Mouse (Mus musculus) liver, postnatal 0 days (tissue): ENCODE results near the gene Megf9. TPM values are rescaled to one million over a fixed set of nuclear protein-coding genes. Genes with fewer than 3 reads are reported as not detected.
A peak's percentile ranks its signal among the peaks of the same experiment; 100 is the strongest.

Experiments used
- ATAC-seq: fragments of 200-750 bp; cut with Nextera tagmentation; 2 replicates; pipeline ENCODE4 v1.8.0; 2017; ENCODE audit warnings: mild to moderate bottlenecking, moderate library complexity
- DNase-seq: peaks from one replicate; pipeline ENCODE4 v3.0.0-alpha.2; 2016
- H3K27ac ChIP-seq: fragments of 300-500 bp; sonication (generic); 2 replicates; pipeline ENCODE4 v1.5.1; 2014; ENCODE audit warnings: antibody characterized with exemption, moderate library complexity, mild to moderate bottlenecking, low read depth
- H3K27me3 ChIP-seq: fragments of 300-500 bp; sonication (generic); 2 replicates; pipeline ENCODE4 v1.6.1; 2014; ENCODE audit warnings: low read length, control low read depth, mixed read lengths; ENCODE audit not compliant: insufficient read depth
- H3K36me3 ChIP-seq: fragments of 300-500 bp; sonication (generic); replicated peaks from 2 replicates; pipeline ENCODE4 v1.6.1; 2014; ENCODE audit warnings: mild to moderate bottlenecking, control low read depth, low read length, moderate library complexity, mixed read lengths; ENCODE audit not compliant: insufficient read depth
- H3K4me1 ChIP-seq: fragments of 300-500 bp; sonication (generic); 2 replicates; pipeline ENCODE4 v1.6.1; 2014; ENCODE audit warnings: antibody characterized with exemption, mild to moderate bottlenecking, control low read depth; ENCODE audit not compliant: insufficient read depth
- H3K4me2 ChIP-seq: fragments of 300-500 bp; sonication (generic); 2 replicates; pipeline ENCODE4 v1.6.1; 2014; ENCODE audit warnings: low read depth, mild to moderate bottlenecking, low read length, moderate library complexity, mixed read lengths
- H3K4me3 ChIP-seq: fragments of 300-500 bp; sonication (generic); 2 replicates; pipeline ENCODE4 v1.5.1; 2014; ENCODE audit warnings: low read depth, low read length
- H3K9ac ChIP-seq: fragments of 300-500 bp; sonication (generic); replicated peaks from 2 replicates; pipeline ENCODE4 v1.6.1; 2014; ENCODE audit warnings: mild to moderate bottlenecking, moderate library complexity
- H3K9me3 ChIP-seq: fragments of 300-500 bp; sonication (generic); 2 replicates; pipeline ENCODE4 v1.6.1; 2016; ENCODE audit warnings: mild to moderate bottlenecking, control low read depth, low read length, mixed read lengths
- CTCF ChIP-seq: sonication (generic); IDR thresholded peaks from 2 replicates; pipeline ENCODE4 v1.5.1; 2016; ENCODE audit warnings: antibody characterized with exemption, low read depth
- EP300 ChIP-seq: IDR thresholded peaks from 2 replicates; pipeline ENCODE4 v1.6.1; 2016; ENCODE audit warnings: antibody characterized with exemption, low read depth, mild to moderate bottlenecking
- WGBS: fragments of 180-500 bp; shearing (Covaris S2); extraction: QIAGEN DNeasy Blood & Tissue Kit; methylation state at CpG from one replicate; pipeline ENCODE4 v1.1.7; 2014; ENCODE audit not compliant: insufficient replicate concordance; 5-methylcytosine and 5-hydroxymethylcytosine counted together
- polyA plus RNA-seq: library from polyadenylated mRNA; unstranded; fragments of >200 nt; fragmentation: Nextera tagmentation; extraction: Ambion mirVana; gene quantifications from 2 replicates; pipeline ENCODE4 v1.2.1, GENCODE M21; 2015

Megf9 gene
- polyA plus RNA-seq, 1 experiment from 2014 or later = 9.4 TPM

- ATAC-seq = no peak
- Histone ChIP-seq H3K36me3 (no peaks in the 10 kb centered on the region), H3K9ac (peak overlapping the region; percentile 88), H3K27ac (peak overlapping the region; percentile 93), H3K4me3 (peak overlapping the region; percentile 85), H3K27me3 (no peaks in the 10 kb centered on the region), H3K4me1 (peaks cover 21% of the 10 kb centered on the region), H3K9me3 (no peaks in the 10 kb centered on the region), H3K4me2 (peak overlapping the region; percentile 95)
- 61% methylated on average over 3 of the region's 3 CpGs for WGBS
- no peak for TF ChIP-seq EP300
- no peak for TF ChIP-seq CTCF
- DNase-seq = no peak
These were observed 1.6 kb downstream of the Megf9 start for GRCm38 (mm10) chr4:70533056-70533805.

- peak overlapping the region; percentile 91 for H3K27ac ChIP-seq
- H3K4me2 ChIP-seq = peak overlapping the region; percentile 57
- 60% methylated on average over 1 of the region's 1 CpGs for WGBS
- TF ChIP-seq CTCF = no peak
- TF ChIP-seq EP300 = peak; percentile 36; the same call in 1 of the 2 replicates
- no peaks in the 10 kb centered on the region for H3K27me3 ChIP-seq
- H3K4me3 ChIP-seq = 0 out of 2 replicates have a peak overlapping the region, but pooled peaks have one; percentile 9
- H3K4me1 ChIP-seq = peaks cover 17% of the 10 kb centered on the region
- peak overlapping the region; percentile 50 for H3K9ac ChIP-seq
- no peaks in the 10 kb centered on the region for H3K36me3 ChIP-seq
- no peak for DNase-seq
- ATAC-seq = peak; percentile 43
- no peaks in the 10 kb centered on the region for H3K9me3 ChIP-seq
These were observed 3.8 kb downstream of the Megf9 start for GRCm38 (mm10) chr4:70531021-70531420.

GRCm38 (mm10) chr4:70528622-70529021 is 6.2 kb downstream of the Megf9 start:
- Histone ChIP-seq H3K27ac (no peak overlapping the region), H3K36me3 (no peaks in the 10 kb centered on the region), H3K4me1 (peaks cover 6% of the 10 kb centered on the region; the same call in 1 of the 2 replicates), H3K4me3 (no peak overlapping the region), H3K4me2 (0 out of 2 replicates have a peak overlapping the region, but pooled peaks have one; percentile 35), H3K9me3 (no peaks in the 10 kb centered on the region), H3K9ac (no peak overlapping the region), H3K27me3 (no peaks in the 10 kb centered on the region)
- DNase-seq (no peak), ATAC-seq (no peak)
- TF ChIP-seq CTCF (no peak), EP300 (no peak)
- 58% methylated on average over 3 of the region's 3 CpGs for WGBS

- Histone ChIP-seq H3K4me2 (no peak overlapping the region), H3K9ac (no peak overlapping the region), H3K4me1 (0 out of 2 replicates have a peak, but pooled peaks cover 2% of the 10 kb centered on the region), H3K9me3 (no peaks in the 10 kb centered on the region), H3K4me3 (no peak overlapping the region), H3K27ac (no peak overlapping the region), H3K27me3 (no peaks in the 10 kb centered on the region), H3K36me3 (no peaks in the 10 kb centered on the region)
- WGBS = 47% methylated on average over 2 of the region's 2 CpGs
- ATAC-seq = no peak
- no peak for TF ChIP-seq CTCF
- no peak for DNase-seq
These were observed 11.4 kb downstream of the Megf9 start for GRCm38 (mm10) chr4:70523346-70523745.

- Histone ChIP-seq H3K4me3 (no peak overlapping the region), H3K9me3 (no peaks in the 10 kb centered on the region), H3K27ac (no peak overlapping the region), H3K36me3 (no peaks in the 10 kb centered on the region), H3K4me2 (no peak overlapping the region), H3K27me3 (no peaks in the 10 kb centered on the region), H3K9ac (no peak overlapping the region), H3K4me1 (0 out of 2 replicates have a peak, but pooled peaks cover 2% of the 10 kb centered on the region)
- ATAC-seq (no peak), DNase-seq (no peak)
- 91% methylated on average over 1 of the region's 1 CpGs for WGBS
- TF ChIP-seq CTCF (no peak), EP300 (no peak)
These were observed 13.1 kb downstream of the Megf9 start for GRCm38 (mm10) chr4:70521506-70522292.

GRCm38 (mm10) chr4:70517646-70518045 is 17.1 kb downstream of the Megf9 start:
- Histone ChIP-seq H3K4me1 (peaks cover 5% of the 10 kb centered on the region; the same call in 1 of the 2 replicates), H3K27me3 (no peaks in the 10 kb centered on the region), H3K4me3 (no peak overlapping the region), H3K9ac (no peak overlapping the region), H3K36me3 (no peaks in the 10 kb centered on the region), H3K4me2 (no peak overlapping the region), H3K27ac (no peak overlapping the region), H3K9me3 (no peaks in the 10 kb centered on the region)
- DNase-seq (no peak), ATAC-seq (no peak)
- WGBS = 69% methylated on average over 1 of the region's 1 CpGs
- TF ChIP-seq EP300 (no peak), CTCF (no peak)
